Mouse (Mus musculus) CH12.LX (cell line): ENCODE data around the gene Smim1. TPM values are rescaled to one million over a fixed set of nuclear protein-coding genes. Genes with fewer than 3 reads are reported as not detected.

Experiments
- DNase-seq: peaks from one replicate; pipeline ENCODE4 v3.0.0-alpha.2; 2013; ENCODE audit errors: extremely low read depth
- H3K27ac ChIP-seq: 2 replicates; pipeline ENCODE4 v1.5.1; 2012; ENCODE audit warnings: low read depth, mild to moderate bottlenecking, control low read depth, moderate library complexity; ENCODE audit not compliant: insufficient read depth
- H3K27me3 ChIP-seq: replicated peaks from 2 replicates; pipeline ENCODE3; 2012; ENCODE audit warnings: inconsistent platforms
- H3K36me3 ChIP-seq, 2 experiments: replicated peaks in 1 of 2; 2 replicates each; pipeline versions ENCODE3 to v1.6.1; 2012; ENCODE audit warnings: inconsistent platforms in 1 of 2, low read length in 1 of 2, mild to moderate bottlenecking in 1 of 2, mixed read lengths in 1 of 2, moderate library complexity in 1 of 2; ENCODE audit not compliant: control insufficient read depth in 1 of 2, insufficient read depth in 1 of 2
- H3K4me1 ChIP-seq, 2 experiments: 2 replicates each; pipeline ENCODE4 v1.6.1; 2012; ENCODE audit warnings: inconsistent platforms in 1 of 2, moderate library complexity in 1 of 2; ENCODE audit not compliant: insufficient read depth in 2 of 2, control insufficient read depth in 1 of 2
- H3K4me2 ChIP-seq: 2 replicates; pipeline ENCODE4 v1.6.1; 2012; ENCODE audit warnings: low read depth, mild to moderate bottlenecking, control low read depth; ENCODE audit not compliant: poor library complexity, insufficient read depth, severe bottlenecking
- H3K4me3 ChIP-seq, 3 experiments: fragments of 150-350 bp in 1 of 3; sonication (generic) in 1 of 3; replicated peaks in 1 of 3; 2 replicates each; pipeline versions ENCODE3 to v1.5.1; 2011 to 2012; ENCODE audit warnings: low read depth in 2 of 3, low read length in 2 of 3, mild to moderate bottlenecking in 2 of 3, moderate library complexity in 2 of 3, control low read depth in 1 of 3, improper control_type of control experiment in 1 of 3, inconsistent platforms in 1 of 3, mixed read lengths in 1 of 3; ENCODE audit not compliant: poor library complexity in 1 of 3
- H3K79me2 ChIP-seq: replicated peaks from 2 replicates; pipeline ENCODE4 v1.6.1; 2012; ENCODE audit warnings: mild to moderate bottlenecking, moderate library complexity; ENCODE audit not compliant: control insufficient read depth, poor library complexity, insufficient read depth, severe bottlenecking; ENCODE audit errors: extremely low read depth
- H3K9ac ChIP-seq: 2 replicates; pipeline ENCODE4 v1.6.1; 2012; ENCODE audit warnings: low read depth, mild to moderate bottlenecking, control low read depth, moderate library complexity; ENCODE audit not compliant: insufficient read depth
- H3K9me3 ChIP-seq: replicated peaks from 2 replicates; pipeline ENCODE3; 2012; ENCODE audit warnings: low read length, inconsistent platforms, mixed read lengths
- CTCF ChIP-seq, 2 experiments: IDR thresholded peaks in 1 of 2; conservative IDR thresholded peaks in 1 of 2; 2 replicates each; pipeline ENCODE4 v1.5.1; 2011 to 2012; ENCODE audit warnings: low read depth in 2 of 2, low read length in 2 of 2, improper control_type of control experiment in 1 of 2, inconsistent platforms in 1 of 2, mild to moderate bottlenecking in 1 of 2, moderate library complexity in 1 of 2
- ELF1 ChIP-seq: IDR thresholded peaks from 2 replicates; pipeline ENCODE4 v1.6.1; 2014; ENCODE audit warnings: low read depth, mild to moderate bottlenecking, inconsistent platforms, low read length, improper control_type of control experiment
- EP300 ChIP-seq: IDR thresholded peaks from 2 replicates; pipeline ENCODE4 v1.6.1; 2011; ENCODE audit warnings: low read length, improper control_type of control experiment
- ETS1 ChIP-seq: conservative IDR thresholded peaks from 2 replicates; pipeline ENCODE4 v1.6.1; 2012; ENCODE audit warnings: low read depth, mild to moderate bottlenecking, inconsistent platforms, low read length, improper control_type of control experiment, moderate library complexity
- HCFC1 ChIP-seq: IDR thresholded peaks from 2 replicates; pipeline ENCODE4 v1.6.1; 2012; ENCODE audit warnings: low read depth, mild to moderate bottlenecking, inconsistent platforms, low read length, improper control_type of control experiment
- IRF4 ChIP-seq: IDR thresholded peaks from 2 replicates; pipeline ENCODE4 v1.6.1; 2014; ENCODE audit warnings: low read depth, mild to moderate bottlenecking, inconsistent platforms, low read length, improper control_type of control experiment
- JUN ChIP-seq: IDR thresholded peaks from 2 replicates; pipeline ENCODE4 v1.6.1; 2011; ENCODE audit warnings: low read depth, mild to moderate bottlenecking, low read length, improper control_type of control experiment, moderate library complexity; ENCODE audit not compliant: insufficient read depth
- JUND ChIP-seq: conservative IDR thresholded peaks from 2 replicates; pipeline ENCODE4 v1.6.1; 2011; ENCODE audit warnings: low read depth, low read length, improper control_type of control experiment
- KAT2A ChIP-seq: IDR thresholded peaks from 2 replicates; pipeline ENCODE4 v1.6.1; 2012; ENCODE audit warnings: low read length, improper control_type of control experiment, inconsistent platforms; ENCODE audit not compliant: insufficient replicate concordance
- MAX ChIP-seq: IDR thresholded peaks from 2 replicates; pipeline ENCODE4 v1.6.1; 2011; ENCODE audit warnings: low read length, improper control_type of control experiment
- MAZ ChIP-seq: IDR thresholded peaks from 2 replicates; pipeline ENCODE4 v1.6.1; 2012; ENCODE audit warnings: low read depth, mild to moderate bottlenecking, inconsistent platforms, low read length, improper control_type of control experiment, moderate library complexity
- MEF2A ChIP-seq: IDR thresholded peaks from 2 replicates; pipeline ENCODE4 v1.6.1; 2014; ENCODE audit warnings: low read depth, mild to moderate bottlenecking, inconsistent platforms, low read length, improper control_type of control experiment, borderline replicate concordance
- MXI1 ChIP-seq: IDR thresholded peaks from 2 replicates; pipeline ENCODE4 v1.6.1; 2011; ENCODE audit warnings: mild to moderate bottlenecking, low read depth, low read length, improper control_type of control experiment
- MYC ChIP-seq: IDR thresholded peaks from 2 replicates; pipeline ENCODE4 v1.6.1; 2011; ENCODE audit warnings: low read depth, mild to moderate bottlenecking, improper control_type of control experiment, low read length
- NELFE ChIP-seq: IDR thresholded peaks from 2 replicates; pipeline ENCODE4 v1.6.1; 2011; ENCODE audit warnings: low read depth, low read length, improper control_type of control experiment
- NRF1 ChIP-seq: IDR thresholded peaks from 2 replicates; pipeline ENCODE4 v1.6.1; 2014; ENCODE audit warnings: low read depth, mild to moderate bottlenecking, inconsistent platforms, low read length, improper control_type of control experiment, moderate library complexity
- PAX5 ChIP-seq: IDR thresholded peaks from 2 replicates; pipeline ENCODE4 v1.6.1; 2012; ENCODE audit warnings: low read length, inconsistent platforms, mixed read lengths
- POLR2AphosphoS2 ChIP-seq: IDR thresholded peaks from 2 replicates; pipeline ENCODE4 v1.6.1; 2011; ENCODE audit warnings: low read depth, low read length, improper control_type of control experiment
- RCOR1 ChIP-seq: conservative IDR thresholded peaks from 2 replicates; pipeline ENCODE4 v1.6.1; 2012; ENCODE audit warnings: low read depth, mild to moderate bottlenecking, inconsistent platforms, low read length, improper control_type of control experiment
- SMC3 ChIP-seq: IDR thresholded peaks from 2 replicates; pipeline ENCODE4 v1.6.1; 2011; ENCODE audit warnings: low read depth, low read length, improper control_type of control experiment
- TBP ChIP-seq: conservative IDR thresholded peaks from 2 replicates; pipeline ENCODE4 v1.6.1; 2011; ENCODE audit warnings: low read depth, low read length, improper control_type of control experiment
- TCF12 ChIP-seq: IDR thresholded peaks from 2 replicates; pipeline ENCODE4 v1.6.1; 2014; ENCODE audit warnings: low read depth, mild to moderate bottlenecking, inconsistent platforms, low read length, improper control_type of control experiment
- UBTF ChIP-seq: IDR thresholded peaks from 2 replicates; pipeline ENCODE4 v1.6.1; 2012; ENCODE audit warnings: low read depth, mild to moderate bottlenecking, inconsistent platforms, low read length, improper control_type of control experiment, moderate library complexity
- USF2 ChIP-seq: conservative IDR thresholded peaks from 2 replicates; pipeline ENCODE4 v1.6.1; 2011; ENCODE audit warnings: low read depth, low read length, improper control_type of control experiment
- ZC3H11A ChIP-seq: IDR thresholded peaks from 2 replicates; pipeline ENCODE4 v1.6.1; 2012; ENCODE audit warnings: low read depth, mild to moderate bottlenecking, inconsistent platforms, low read length, improper control_type of control experiment
- ZKSCAN1 ChIP-seq: IDR thresholded peaks from 2 replicates; pipeline ENCODE4 v1.6.1; 2012; ENCODE audit warnings: low read depth, inconsistent platforms, low read length, improper control_type of control experiment, borderline replicate concordance
- ZMIZ1 ChIP-seq: IDR thresholded peaks from 2 replicates; pipeline ENCODE4 v1.6.1; 2012; ENCODE audit warnings: low read depth, mild to moderate bottlenecking, inconsistent platforms, low read length, improper control_type of control experiment
- dilution Hi-C: fragments of 300-500 bp; cut with MboI; formaldehyde crosslinking; loops from 2 replicates; pipeline ENCODE4 v1.14.3; 2020; ENCODE audit warnings: low sequenced_read_pairs; ENCODE audit not compliant: extremely low pct_unique_long_range_greater_than_20kb, extremely low pct_ligation_motif_present
- in situ Hi-C: fragments of 300-500 bp; cut with MboI; formaldehyde crosslinking; loops from 3 replicates; pipeline ENCODE4 v1.14.3; 2019; ENCODE audit warnings: low sequenced_read_pairs, low pct_ligation_motif_present, low pct_unique_long_range_greater_than_20kb, mixed read lengths
- polyA plus RNA-seq: library from polyadenylated mRNA; unstranded; fragments of >175 nt; gene quantifications from 2 replicates; pipeline ENCODE4 v1.2.1, GENCODE M21; 2012; ENCODE audit warnings: low read depth; ENCODE audit not compliant: insufficient read length
- total RNA-seq, 2 experiments: library from RNA; depleted of rRNA; stranded (reverse); fragments of 300-350 nt in 1 of 2; fragments of >200 nt in 1 of 2; gene quantifications; 2 replicates each; pipeline ENCODE4 v1.2.3; 2012 to 2014

Gene Smim1
- total and polyA plus RNA-seq, 3 experiments = 0.16 to 2.3 TPM; not detected in 1

GRCm38 (mm10) chr4:154023754-154024601 lies 2.1 kb downstream of the Smim1 start:
- Histone ChIP-seq H3K4me1 (peaks cover 6 to 10% of the 10 kb centered on the region in 2 experiments; a peak in 2 of 4 replicates), H3K9ac (no peak overlapping the region), H3K4me3 (no peak overlapping the region), H3K79me2 (no peaks in the 10 kb centered on the region), H3K4me2 (no peak overlapping the region), H3K27me3 (peaks cover 20% of the 10 kb centered on the region), H3K36me3 (peaks cover 33 to 40% of the 10 kb centered on the region in 2 experiments), H3K27ac (no peak overlapping the region), H3K9me3 (no peaks in the 10 kb centered on the region)
- dilution Hi-C loops (no loop called here), in situ Hi-C loops (no loop called here)
- TF ChIP-seq NELFE (no peak), TBP (no peak), MYC (no peak), NRF1 (no peak), ELF1 (no peak), HCFC1 (no peak), JUN (no peak), UBTF (no peak), PAX5 (no peak), POLR2AphosphoS2 (no peak), RCOR1 (no peak), MEF2A (no peak), CTCF (conservative IDR thresholded peaks at IDR 0.05 in 1 of 2, IDR thresholded peaks at IDR 0.05 in 1 of 2; ENCODE audit: low read depth in 2 of 2, low read length in 2 of 2) (no peak), IRF4 (no peak), ZMIZ1 (no peak), ZC3H11A (no peak), MAX (no peak), KAT2A (no peak), USF2 (no peak)
- DNase-seq = no peak

- H3K27me3 ChIP-seq = peaks cover 20% of the 10 kb centered on the region
- in situ Hi-C loops (no loop called here), dilution Hi-C loops (no loop called here)
- TF ChIP-seq JUN (no peak), MXI1 (no peak), HCFC1 (no peak), USF2 (no peak), JUND (no peak), MAZ (no peak), TCF12 (no peak), ZKSCAN1 (no peak), ETS1 (no peak), EP300 (no peak), UBTF (no peak), ZC3H11A (no peak), NELFE (no peak), MAX (no peak), SMC3 (no peak), MEF2A (no peak)
- DNase-seq = no peak
- H3K79me2 ChIP-seq = no peaks in the 10 kb centered on the region
- no peak overlapping the region for H3K4me2 ChIP-seq
- H3K36me3 ChIP-seq = peaks cover 44 to 52% of the 10 kb centered on the region in 2 experiments
- H3K27ac ChIP-seq = no peak overlapping the region
- H3K4me3 ChIP-seq = no peak overlapping the region
- no peaks in the 10 kb centered on the region for H3K9me3 ChIP-seq
- peaks cover 6 to 10% of the 10 kb centered on the region in 2 experiments; a peak in 2 of 4 replicates for H3K4me1 ChIP-seq
- no peak overlapping the region for H3K9ac ChIP-seq
Observed at GRCm38 (mm10) chr4:154022844-154023243, 3.2 kb downstream of the Smim1 start.
